Mouse (Mus musculus) spleen, postnatal 10 days (tissue): Measurements from ENCODE around the gene 2410015M20Rik.
"Not testable (repeated sequence)": the region's sequence is repeated elsewhere in the genome, so short reads cannot be mapped to it uniquely, and the experiment has no call there.

ENCODE experiments used
- DNase-seq, 2 experiments: peaks; one replicate each; pipeline ENCODE4 v3.0.0; 2021 to 2022; ENCODE audit warnings: low spot score in 2 of 2

The 2410015M20Rik gene

DNA sequence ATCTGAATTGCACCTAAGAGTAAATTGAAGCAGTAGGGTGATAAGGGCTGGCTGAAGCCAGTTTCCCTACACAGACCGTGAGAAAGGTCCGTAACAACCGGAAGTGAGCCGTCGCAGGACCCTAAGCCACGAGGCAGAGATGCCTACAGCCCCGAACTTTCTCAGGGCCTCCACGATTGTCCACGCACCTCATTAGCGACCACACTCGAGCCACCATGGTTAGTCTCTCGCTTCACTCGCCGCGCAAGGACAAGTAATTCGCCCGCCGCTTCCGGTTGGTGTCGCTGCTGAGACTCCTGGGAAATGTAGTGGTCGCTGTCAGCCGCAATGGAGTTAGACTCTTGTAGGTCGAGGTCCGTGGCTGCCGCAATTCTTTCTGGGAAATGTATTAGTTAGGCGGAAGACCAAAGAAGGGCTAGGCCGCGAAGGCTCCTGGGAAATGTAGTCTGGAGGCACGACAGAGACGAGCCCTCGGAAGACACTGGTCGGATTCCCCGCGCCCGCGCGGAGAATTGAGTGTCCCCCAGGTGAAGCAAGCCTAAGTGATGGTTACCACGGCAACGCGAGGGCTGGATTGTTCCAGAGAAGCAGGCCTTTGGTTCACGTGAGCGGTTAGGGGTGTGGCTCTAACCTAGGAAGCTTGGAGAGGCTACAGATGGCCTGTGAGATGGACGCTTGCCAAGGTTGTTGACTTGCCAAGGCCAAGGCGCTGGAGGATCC, at the start of gene 2410015M20Rik:
Gene 2410015M20Rik, minus strand, starts transcription at position 320 of the 720 bp plus-strand sequence.
- DNase-seq, result peak; percentile 90 to 96

DNA sequence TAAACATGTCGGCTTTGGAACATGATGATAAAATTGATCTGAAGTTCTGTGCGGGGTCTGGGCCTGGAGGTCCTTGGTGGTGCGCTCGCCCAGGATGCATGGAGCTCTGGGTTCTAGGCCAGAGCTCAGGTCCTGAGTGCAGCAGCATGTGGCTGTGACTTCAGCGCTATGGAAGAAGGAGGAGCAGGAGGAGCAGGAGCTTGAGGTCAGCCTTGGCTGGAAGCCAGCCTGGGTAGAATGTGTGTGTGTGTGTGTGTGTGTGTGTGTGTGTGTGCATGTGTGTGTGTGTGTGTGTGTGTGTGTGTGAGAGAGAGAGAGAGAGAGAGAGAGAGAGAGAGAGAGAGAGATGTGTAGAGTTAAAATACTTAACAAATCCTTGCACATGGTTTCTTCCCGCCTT, 46.6 kb upstream of the 2410015M20Rik start:
- no peak for DNase-seq

DNA sequence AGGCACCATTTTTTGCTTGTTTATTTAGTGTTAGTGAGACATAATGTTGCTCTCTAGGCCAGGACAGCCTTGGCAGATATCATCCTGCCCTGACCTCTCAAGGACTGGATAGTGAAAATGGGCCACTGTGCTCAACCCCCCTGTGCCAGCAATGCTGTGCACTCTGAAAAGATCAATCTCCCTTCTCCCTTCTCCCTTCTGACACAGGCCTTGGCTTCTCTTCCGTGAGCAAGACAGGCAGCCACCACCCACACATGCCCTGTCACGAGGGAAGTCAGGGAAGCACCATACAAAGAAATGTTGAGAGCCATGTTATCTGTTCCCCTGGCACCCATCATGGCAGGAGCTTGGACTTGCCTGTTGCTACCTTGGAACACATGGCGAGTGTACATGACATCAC, 45.7 kb upstream of the 2410015M20Rik start:
- DNase-seq, result no peak

DNA sequence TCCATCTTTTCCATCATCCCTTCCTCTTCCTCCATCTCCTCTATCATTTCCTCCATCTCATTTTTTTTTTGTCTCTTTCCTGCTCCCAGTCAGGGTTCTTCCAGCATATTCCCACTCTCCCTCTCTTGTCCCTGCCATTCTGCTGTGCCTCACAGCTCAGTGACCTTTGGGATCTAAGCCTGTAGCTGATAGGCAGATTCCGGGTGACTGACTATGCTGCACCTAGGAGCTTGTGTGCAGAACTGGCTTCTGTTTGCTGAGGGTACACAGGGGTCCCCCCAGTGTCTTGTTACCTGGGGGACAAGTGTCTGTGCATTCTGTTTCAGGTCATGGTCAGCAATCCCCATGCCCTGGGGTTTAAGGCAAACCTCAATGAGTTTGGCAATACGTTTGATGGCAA, 45.2 kb upstream of the 2410015M20Rik start:
- DNase-seq, result no peak

DNA sequence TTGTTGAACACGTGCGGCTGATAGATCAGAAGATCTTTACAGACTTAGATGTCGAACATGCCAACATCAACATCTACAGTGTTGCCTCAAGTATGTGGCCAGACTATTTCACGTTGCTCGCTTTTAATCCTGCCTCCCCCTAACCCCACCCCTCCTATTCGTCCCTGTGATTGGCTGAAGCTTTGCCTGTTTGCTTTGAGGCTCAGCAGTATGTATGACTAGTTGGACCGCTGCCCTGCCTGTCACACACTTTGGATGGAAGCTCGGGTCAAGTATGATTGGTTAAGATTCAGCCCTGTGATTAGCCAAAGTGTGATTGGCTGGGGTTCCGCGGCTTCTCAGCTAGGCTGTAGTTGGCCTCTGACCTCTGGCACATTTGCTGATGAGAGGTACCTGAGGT, 42.2 kb upstream of the 2410015M20Rik start:
- DNase-seq, result no peak

DNA sequence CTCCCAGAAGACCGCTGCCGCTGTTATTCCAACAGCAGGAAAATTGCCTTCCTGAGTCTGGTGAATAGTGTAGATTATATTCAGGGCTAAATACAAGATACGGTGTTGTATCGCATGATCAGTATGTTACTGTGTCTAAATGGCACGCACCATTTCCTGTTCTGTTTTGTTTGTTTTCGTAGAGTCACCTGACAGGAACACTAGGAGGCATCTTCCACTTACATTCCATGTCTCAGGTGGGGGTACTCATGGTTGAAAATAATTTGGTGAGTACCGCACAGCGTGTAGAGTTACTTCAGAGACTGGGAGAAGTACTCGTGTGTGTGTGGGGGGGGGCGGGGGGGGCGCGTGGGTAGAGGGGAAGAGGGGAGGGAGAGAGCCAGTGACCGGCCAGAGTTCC, 38.0 kb upstream of the 2410015M20Rik start:
- no peak for DNase-seq

DNA sequence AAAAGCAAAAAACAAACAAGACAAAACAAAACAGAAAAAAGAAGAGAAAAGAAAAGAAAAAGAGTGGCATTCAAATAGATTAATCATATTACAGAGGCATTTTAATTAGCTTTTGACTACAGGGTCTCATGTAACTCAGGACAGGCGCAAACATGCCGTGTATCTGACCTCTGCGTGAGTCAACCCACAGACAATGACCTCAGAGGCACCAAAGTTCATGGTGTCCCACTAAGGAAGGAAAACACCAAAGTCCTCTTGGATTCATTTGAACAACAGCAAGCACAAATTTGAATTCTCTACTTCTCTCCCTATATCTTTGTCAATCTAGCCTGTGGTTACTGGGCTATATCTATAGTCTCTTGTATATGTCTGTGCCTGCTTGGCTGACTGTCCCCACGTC, 33.7 kb upstream of the 2410015M20Rik start:
- no peak for DNase-seq

DNA sequence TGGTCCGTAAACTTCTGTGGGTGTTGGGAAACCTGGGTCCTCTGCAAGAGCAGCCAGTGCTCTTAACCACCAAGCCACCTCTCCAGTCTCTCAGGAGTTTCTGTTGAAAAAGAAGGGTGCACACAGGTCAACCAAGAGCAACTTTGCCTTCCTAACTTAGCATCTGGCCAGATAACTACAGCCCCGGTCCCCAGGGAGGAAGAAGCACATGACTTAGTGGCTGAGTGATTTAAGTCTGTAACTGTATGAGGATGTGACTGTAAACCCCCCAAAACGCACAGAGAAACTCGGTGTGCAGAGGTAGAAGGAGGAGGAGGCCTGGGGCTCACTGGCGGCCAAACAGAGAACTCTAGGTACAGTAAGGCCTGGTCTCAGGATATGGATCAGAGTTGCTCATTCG, 24.5 kb upstream of the 2410015M20Rik start:
- peak in 1 of 2 experiments; percentile 73 for DNase-seq

DNA sequence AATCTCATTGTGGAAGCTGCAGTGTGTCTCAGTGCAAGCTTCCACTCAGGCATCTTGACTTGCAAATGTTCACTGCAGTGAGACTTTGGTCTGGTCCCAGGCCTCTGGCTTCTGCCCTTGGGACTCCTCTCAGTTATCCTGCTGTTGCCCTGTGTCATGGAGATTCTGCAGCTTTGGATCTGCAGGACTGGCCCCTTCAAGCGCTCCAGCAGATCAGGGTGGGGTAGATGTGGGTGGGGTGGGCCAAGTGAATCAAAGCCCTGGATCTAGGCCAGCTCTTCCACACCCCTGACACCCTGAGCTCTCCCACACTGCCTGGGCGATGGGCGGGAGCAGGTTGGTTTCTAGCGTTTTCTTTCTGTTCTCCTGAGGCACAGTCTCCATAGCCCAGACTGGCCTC, 22.2 kb upstream of the 2410015M20Rik start:
- DNase-seq, result no peak

DNA sequence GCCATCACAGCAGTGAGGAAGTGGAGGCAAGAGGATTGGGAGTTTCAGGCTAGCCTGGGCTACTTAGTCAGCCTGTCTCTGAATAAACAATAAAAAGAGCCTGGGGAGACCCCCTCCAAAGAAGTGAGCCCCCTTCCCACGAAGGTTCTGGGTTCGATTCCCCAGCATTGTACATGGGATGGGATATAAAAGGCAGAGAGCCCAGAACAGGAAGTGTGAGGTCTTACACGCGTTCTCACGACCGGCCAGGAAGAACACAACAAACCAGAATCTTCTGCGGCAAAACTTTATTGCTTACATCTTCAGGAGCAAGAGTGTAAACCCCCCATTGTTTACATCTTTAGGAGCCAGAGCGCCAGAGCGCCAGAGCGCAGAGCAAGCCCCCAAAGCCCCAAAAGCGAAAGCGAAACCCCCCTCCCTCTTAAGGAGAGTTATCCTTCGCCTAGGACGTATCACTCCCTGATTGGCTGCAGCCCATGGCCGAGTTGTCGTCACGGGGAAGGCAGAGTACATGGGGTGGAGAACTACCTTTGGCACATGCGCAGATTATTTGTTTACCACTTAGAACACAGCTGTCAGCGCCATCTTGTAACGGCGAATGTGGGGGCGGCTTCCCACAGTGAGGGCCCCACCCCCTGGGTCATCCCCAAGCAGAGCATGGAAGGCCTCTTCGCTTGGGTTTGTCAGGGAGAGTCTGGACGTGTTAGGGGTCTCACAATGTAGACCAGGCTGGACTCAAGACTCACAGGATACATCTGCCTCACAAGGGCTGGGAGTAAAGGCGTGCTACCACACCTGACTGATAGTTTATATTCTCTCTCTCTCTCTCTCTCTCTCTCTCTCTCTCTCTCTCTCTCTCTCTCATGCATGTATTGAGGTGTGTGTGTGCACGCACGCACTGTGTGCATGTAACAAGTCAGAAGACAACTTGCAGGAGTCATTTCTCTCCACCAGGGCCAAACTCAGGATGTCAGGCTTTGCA, 20.5 kb upstream of the 2410015M20Rik start:
- DNase-seq, result not testable (repeated sequence)

DNA sequence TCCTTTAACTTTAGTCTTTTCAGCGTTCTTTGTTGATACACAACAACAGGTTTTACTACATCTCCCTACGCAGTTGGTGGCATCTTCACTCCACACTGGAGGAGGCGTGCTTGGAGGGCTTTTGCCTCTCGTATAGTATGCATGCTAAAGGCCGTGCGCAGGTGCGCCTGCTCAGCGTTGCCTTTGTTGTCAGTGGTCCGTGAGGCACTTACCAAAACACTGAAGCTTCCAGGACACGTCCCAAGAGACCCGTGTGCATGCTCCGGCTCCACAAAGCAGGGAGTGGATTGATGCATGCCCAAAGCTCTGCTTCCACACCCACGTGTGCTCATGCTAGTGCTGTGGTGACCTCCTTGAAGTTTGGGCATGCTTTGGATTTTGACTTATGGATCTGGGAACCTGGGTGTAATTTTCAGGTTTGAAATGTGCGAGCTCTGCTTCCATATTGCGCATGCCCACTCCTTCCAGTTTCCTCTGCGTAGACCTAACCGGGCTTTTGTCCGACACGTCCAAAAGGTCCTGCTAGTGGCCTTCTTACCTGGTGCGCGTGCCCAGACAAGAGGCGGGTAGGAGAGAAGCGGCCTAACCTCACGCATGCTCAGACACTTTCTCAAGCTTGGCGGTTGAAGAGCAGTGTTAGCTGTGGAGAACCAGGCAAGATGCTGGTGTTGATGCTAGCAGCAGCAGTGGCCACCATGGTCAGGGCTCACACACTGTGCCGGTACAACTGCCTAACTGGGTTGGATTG, 18.1 kb upstream of the 2410015M20Rik start, which contains the start of gene Catsperd:
Gene Catsperd, plus strand, starts transcription at position 614 of the 748 bp plus-strand sequence.
- DNase-seq, result peak in 1 of 2 experiments; percentile 28

DNA sequence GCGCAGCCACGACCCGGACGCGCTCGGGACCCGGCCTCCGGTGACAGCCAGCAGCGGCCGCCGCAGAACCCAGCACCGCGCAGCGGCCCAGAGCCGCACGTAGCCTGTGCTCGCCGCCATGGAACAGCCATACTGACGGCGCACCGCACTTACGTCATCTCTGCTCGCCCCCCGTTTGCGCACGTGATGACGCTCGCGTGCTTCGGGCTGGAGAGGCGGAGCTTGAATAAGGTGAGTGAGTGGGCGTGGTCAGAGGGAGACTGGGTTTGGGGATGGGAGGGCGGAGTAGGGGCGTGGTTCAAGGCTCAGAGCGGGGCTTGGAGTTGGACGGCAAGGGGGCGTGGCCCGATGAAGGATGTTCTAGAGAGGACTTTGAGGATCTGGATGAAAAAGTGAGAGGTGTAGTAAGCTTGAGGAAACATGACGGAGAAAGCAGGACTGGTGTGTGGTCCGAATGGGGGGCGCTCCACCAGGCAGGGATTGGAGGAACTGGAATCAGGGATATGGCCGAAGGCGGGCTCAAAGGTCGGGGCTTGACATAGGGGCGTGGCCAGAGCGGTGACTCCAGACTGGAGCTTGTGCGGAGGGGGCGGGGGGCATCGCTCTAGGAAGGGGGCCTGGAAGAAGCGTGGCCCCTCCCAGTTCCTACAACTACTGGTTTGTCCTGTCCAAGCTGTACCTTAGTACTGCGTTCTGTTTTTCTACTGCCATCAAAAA, 17.3 kb upstream of the 2410015M20Rik start, which contains the start of gene Lonp1:
Gene Lonp1, minus strand, starts transcription at position 134 of the 717 bp plus-strand sequence.
- peak; percentile 87 to 97 for DNase-seq

DNA sequence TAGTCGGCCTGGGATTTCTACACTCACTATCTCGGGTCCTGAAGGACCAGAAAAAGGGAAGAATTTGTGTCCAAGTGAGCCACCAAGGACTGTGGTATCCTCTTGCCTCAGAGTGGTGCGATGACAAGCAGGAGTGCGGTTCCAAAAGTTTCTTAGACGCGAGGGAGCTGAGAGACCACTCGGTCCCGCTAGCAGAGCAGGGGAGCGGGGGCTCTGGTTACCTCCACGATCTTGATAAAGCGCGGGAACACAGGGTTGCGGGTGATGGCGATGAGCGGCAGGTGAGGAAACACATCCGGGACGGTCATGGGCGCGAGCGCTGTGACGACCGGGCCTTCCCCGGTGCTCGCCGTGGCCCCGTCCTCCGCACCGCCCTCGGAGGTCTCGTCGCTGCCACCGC, 16.7 kb upstream of the 2410015M20Rik start:
- DNase-seq, result no peak

DNA sequence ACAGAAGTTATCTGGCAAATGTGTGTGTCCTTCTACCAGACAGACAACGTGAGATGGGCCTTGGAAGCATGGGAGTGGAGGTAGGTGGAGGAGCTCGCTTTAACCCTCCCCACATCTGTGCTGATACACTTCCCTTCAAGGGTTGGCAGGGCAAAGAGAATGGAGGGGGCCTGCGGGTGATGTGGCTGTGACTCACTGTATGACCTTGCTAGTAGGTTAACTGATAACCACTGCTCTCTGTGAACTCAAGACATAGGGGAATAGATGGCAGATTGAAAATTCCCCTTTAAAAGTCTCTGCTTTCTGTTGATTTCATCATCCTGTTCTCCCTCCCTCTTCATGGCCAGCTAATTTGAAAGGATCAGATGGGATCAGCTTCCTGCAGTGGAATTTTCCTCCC, 15.9 kb upstream of the 2410015M20Rik start:
- no peak for DNase-seq

DNA sequence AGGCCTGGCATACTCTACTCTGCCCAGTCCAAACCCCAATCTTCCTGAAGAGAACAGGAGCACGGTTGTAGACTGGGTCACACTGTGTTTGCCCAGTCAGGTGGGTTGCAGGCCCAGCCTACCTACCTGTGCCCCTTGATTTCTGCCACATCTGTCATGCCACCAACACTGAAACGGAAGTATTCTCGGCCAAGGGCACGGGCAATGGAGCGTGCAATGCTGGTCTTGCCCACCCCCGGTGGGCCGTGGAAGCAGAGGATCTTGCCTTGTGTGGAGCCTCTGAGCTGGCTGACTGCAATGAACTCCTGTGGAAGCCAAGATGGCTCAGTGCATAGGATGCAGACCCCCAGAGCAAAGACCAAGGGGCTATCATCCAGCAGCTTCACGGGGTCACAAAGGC, 8.1 kb upstream of the 2410015M20Rik start:
- DNase-seq, result no peak

DNA sequence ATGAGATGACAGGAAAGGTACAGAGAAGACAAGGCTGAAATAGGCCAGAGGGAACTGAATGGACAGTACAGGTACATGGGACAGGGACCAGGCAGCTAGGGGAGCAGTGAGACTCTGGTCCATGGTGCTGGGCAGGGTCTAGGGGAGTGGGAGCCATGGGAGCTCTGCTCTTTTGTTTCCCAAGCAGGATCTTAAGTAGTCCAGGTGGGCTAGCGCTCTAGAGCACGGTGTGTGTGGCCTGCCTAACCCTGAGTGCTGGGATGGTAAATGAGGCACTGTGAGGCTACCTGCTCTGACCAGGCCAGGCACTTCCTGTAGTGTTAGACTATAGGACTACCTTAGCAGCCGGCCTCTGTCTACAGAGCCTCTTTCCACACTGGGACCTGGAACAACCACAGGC, 7.2 kb upstream of the 2410015M20Rik start:
- DNase-seq, result no peak

DNA sequence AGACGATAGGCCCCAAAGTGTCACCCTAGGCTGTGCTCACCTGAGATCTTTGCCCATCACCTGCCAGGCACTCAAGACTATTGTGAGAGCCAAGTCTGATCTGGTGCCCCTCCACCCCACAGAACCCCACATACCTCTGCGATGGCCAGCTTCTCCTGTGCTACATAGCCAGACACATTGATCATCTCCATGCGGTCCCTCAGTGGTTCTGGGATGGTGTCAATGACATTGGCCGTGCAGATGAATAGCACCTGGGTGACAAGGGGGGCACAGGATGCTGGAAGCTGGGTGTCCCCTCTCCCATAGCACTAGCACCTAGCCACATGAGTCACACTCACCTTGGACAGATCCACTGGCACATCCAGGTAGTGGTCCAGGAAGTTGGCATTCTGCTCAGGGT, 6.2 kb upstream of the 2410015M20Rik start:
- DNase-seq, result no peak

DNA sequence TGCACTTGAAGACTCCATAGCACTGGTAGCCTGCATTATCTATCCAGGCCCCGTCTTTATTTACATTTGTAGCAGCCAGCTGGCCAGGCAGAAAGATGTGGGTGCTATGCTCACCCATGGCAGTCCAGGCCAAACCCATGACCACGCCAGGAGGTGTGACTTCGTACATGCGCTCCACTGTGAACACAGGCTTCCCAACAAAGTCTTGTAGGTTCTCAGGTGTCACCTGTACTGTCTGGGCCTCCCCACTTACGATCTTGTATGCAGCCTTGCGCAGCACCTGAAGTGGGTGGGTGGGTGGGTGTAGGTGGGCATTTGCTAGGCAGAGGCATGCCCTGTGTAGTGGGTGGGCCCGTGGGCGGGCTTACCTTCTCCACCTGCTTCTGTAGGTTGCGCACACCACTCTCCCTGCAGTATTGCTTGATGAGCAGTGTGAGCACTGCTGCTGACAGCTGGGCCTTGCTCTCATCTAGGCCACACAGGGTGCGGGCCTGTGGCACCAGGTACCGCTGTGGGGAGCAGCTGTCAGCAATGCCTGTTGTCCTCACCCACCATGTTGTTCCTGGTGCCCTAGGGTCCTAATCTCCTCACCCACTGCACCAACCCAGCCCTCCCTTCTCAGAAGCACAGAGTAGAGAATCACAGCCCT, 5.7 kb upstream of the 2410015M20Rik start:
- no peak for DNase-seq

DNA sequence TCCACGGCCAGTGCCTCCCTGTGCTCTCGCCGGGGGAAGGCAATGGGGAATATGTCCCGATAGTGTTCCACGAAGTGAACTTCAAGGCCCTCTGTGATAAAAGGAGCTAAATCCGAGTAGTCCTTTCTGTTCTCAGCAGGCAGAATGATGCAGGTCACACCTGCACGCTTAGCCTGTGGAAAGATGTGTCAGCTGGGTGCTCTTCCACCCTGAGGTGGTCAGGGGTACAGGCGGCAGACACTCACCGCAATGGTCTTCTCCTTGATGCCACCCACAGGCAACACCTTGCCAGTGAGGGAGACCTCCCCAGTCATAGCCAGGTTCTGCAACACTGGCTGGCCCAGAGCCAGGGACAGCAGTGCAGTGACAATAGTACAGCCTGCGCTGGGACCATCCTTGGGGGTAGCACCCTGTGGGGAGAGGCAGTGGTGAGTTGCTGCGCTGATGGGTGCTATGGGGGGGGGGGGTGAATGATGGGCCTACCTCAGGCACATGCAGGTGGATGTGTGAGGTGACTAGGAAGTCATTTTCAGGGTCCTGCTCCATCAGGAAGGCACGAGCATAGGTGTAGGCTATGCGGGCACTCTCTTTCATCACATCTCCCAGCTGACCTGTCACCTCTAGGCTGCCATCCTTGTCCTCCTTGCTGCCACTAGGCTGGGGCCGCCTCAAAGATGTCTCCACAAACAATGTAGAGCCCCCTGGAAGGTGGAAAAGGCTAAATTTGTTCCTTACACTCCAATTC, 5.0 kb upstream of the 2410015M20Rik start:
- peak in 1 of 2 experiments; percentile 30 for DNase-seq

DNA sequence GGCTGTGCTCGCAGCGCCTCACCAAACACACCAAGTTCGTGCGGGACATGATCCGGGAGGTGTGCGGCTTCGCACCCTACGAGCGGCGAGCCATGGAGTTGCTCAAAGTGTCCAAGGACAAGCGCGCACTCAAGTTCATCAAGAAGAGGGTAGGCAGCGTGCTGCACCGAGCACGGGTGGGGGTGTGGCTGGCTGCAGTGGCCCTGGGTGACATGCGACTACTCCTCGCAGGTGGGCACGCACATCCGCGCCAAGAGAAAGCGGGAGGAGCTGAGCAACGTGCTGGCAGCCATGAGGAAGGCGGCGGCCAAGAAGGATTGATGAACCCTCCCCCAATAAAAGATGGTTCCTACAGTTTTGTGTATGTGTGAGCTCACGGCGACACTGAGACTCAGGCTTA, 4.3 kb upstream of the 2410015M20Rik start:
- DNase-seq, result peak; percentile 32 to 58
